9 mouse cellular contexts compared by ENCODE assay signal in the genomic region with DNA sequence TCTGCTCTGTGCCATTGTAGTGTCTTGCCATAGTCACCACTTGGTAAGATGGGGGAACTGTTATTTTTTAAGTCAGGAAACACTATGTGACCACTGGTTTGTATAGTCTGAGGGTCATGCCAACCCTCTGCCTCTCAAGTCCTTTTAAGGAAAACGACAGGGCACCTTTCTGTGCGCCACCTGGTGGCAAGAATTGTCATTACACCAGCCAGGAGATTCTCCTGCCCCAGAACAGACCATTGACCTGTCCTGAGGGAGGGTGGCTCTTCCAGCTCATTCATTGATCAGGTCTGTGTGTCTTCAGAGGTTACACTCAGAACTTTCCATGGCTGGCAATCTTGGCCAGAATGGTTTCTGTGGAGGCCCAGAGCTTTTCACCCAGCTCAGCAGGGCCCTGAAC.
DNase-seq lines count a peak whose midpoint lies in the region; ATAC-seq and TF ChIP-seq lines count a peak whose summit lies in the region.
"Had no signal": no experiment of that assay in that cellular context is flagged by ENCODE, and none has a peak within 500 bp of the region (broad histone marks: within the 10 kb centered on the region; RNA-seq: fewer than 3 reads in every experiment).

No protein-coding gene starts in this region.

- peaks cover 6% of the 10 kb centered on the region; the same call in 1 of the 2 replicates for H3K4me1 ChIP-seq in forebrain, embryonic 10.5 days
- H3K4me1 ChIP-seq in forebrain, embryonic 15.5 days = no peaks in the 10 kb centered on the region
- H3K4me1 ChIP-seq in midbrain, postnatal 0 days (ENCODE audit: insufficient read depth, low read length) = no peaks in the 10 kb centered on the region
- H3K4me1 ChIP-seq in thymus, adult 2 months (replicated peaks; ENCODE audit: control insufficient read depth, insufficient read depth, low read length) = no peaks in the 10 kb centered on the region
- H3K4me1 ChIP-seq: limb, embryonic 13.5 days had no signal

- ATAC-seq in forebrain, embryonic 15.5 days (replicated peaks) = no peak
- ATAC-seq in midbrain, postnatal 0 days (ENCODE audit: low FRiP score) = 0 out of 2 replicates have a peak, but pooled peaks have one; percentile 41

- H3K36me3 ChIP-seq in forebrain, embryonic 10.5 days (replicated peaks) = no peaks in the 10 kb centered on the region
- H3K36me3 ChIP-seq in forebrain, embryonic 15.5 days = no peaks in the 10 kb centered on the region
- no peaks in the 10 kb centered on the region for H3K36me3 ChIP-seq in midbrain, postnatal 0 days (ENCODE audit: insufficient read depth, low read length)
- H3K36me3 ChIP-seq in thymus, adult 2 months (ENCODE audit: control insufficient read depth, insufficient read depth, low read length) = no peaks in the 10 kb centered on the region
- H3K36me3 ChIP-seq: limb, embryonic 13.5 days had no signal

- peak; percentile 92 for TF ChIP-seq CTCF in left cerebral cortex, adult 2 months (IDR thresholded peaks at IDR 0.05)
- peak; percentile 85 for TF ChIP-seq CTCF in midbrain, postnatal 0 days (IDR thresholded peaks at IDR 0.05)
- TF ChIP-seq CTCF in thymus, adult 2 months (IDR thresholded peaks at IDR 0.05; ENCODE audit: borderline replicate concordance, control insufficient read depth, extremely low read depth, insufficient read depth, low read length, poor library complexity) = peak; percentile 48; the same call in 1 of the 2 replicates

- no peak overlapping the region for H3K4me2 ChIP-seq in forebrain, embryonic 15.5 days (replicated peaks)
- H3K4me2 ChIP-seq in midbrain, postnatal 0 days (ENCODE audit: low read depth, low read length, poor library complexity, severe bottlenecking) = no peak overlapping the region
- H3K4me2 ChIP-seq: limb, embryonic 13.5 days had no signal

- TF ChIP-seq POLR2A in thymus, adult 2 months (IDR thresholded peaks at IDR 0.05; ENCODE audit: control insufficient read depth, extremely low read depth, insufficient read depth, low read length, poor library complexity) = no peak

- H3K27ac ChIP-seq in forebrain, embryonic 10.5 days = no peak overlapping the region
- no peak overlapping the region for H3K27ac ChIP-seq in forebrain, embryonic 15.5 days (replicated peaks)
- H3K27ac ChIP-seq in left cerebral cortex, adult 2 months = no peak overlapping the region
- H3K27ac ChIP-seq in midbrain, postnatal 0 days (ENCODE audit: low read depth, low read length) = no peak overlapping the region
- no peak overlapping the region for H3K27ac ChIP-seq in thymus, adult 2 months (ENCODE audit: control insufficient read depth, insufficient read depth, low read length)
- H3K27ac ChIP-seq: limb, embryonic 13.5 days had no signal

- WGBS in forebrain, embryonic 10.5 days = 1% methylated on average over 2 of the region's 2 CpGs
- WGBS in forebrain, embryonic 15.5 days = 2% methylated on average over 2 of the region's 2 CpGs
- WGBS in midbrain, postnatal 0 days = 2% methylated on average over 2 of the region's 2 CpGs
- WGBS in thymus, adult 2 months = 0% methylated on average over 2 of the region's 2 CpGs

- peak; percentile 80 for DNase-seq in forebrain, embryonic 10.5 days (ENCODE audit: extremely low spot score, low spot score)
- peak; percentile 9 for DNase-seq in T-cell, adult 2 months (ENCODE audit: low spot score)
- peak; percentile 81 for DNase-seq in embryo, embryonic 10 days (ENCODE audit: low spot score)
- peak; percentile 55 to 76 for DNase-seq in heart, postnatal 36 days
- peak; percentile 42 to 66 for DNase-seq in left cerebral cortex, adult 2 months (ENCODE audit: extremely low spot score in 1 of 2, low spot score in 2 of 2)
- peak; percentile 50 for DNase-seq in midbrain, postnatal 0 days (ENCODE audit: low spot score)
- DNase-seq in thymus, adult 2 months = peak; percentile 71

- H3K9me3 ChIP-seq in forebrain, embryonic 10.5 days = no peaks in the 10 kb centered on the region
- no peaks in the 10 kb centered on the region for H3K9me3 ChIP-seq in forebrain, embryonic 15.5 days
- no peaks in the 10 kb centered on the region for H3K9me3 ChIP-seq in midbrain, postnatal 0 days (ENCODE audit: low read length)

- intact Hi-C loops in heart, postnatal 36 days (cut with DNase I) = loop anchor here (1.0 to 10.0 kb wide), 2 partner anchors 295 to 548 kb away; no protein-coding TSS in a partner anchor
- intact Hi-C loops in left cerebral cortex, adult 2 months (cut with DNase I) = loop anchor here (1.0 to 10.0 kb wide), 2 partner anchors 295 to 548 kb away; no protein-coding TSS in a partner anchor

- peaks cover 41% of the 10 kb centered on the region for H3K27me3 ChIP-seq in forebrain, embryonic 10.5 days (ENCODE audit: poor library complexity, severe bottlenecking)
- no peaks in the 10 kb centered on the region for H3K27me3 ChIP-seq in forebrain, embryonic 15.5 days
- no peaks in the 10 kb centered on the region for H3K27me3 ChIP-seq in midbrain, postnatal 0 days (ENCODE audit: insufficient read depth, low read length)
- H3K27me3 ChIP-seq in thymus, adult 2 months (ENCODE audit: control insufficient read depth, insufficient read depth, low read length) = no peaks in the 10 kb centered on the region

- H3K4me3 ChIP-seq in forebrain, embryonic 10.5 days = no peak overlapping the region
- H3K4me3 ChIP-seq in forebrain, embryonic 15.5 days = no peak overlapping the region
- no peak overlapping the region for H3K4me3 ChIP-seq in left cerebral cortex, adult 2 months
- H3K4me3 ChIP-seq in midbrain, postnatal 0 days (ENCODE audit: low read depth, low read length) = no peak overlapping the region
- no peak overlapping the region for H3K4me3 ChIP-seq in thymus, adult 2 months (ENCODE audit: control insufficient read depth, insufficient read depth, low read length)
- H3K4me3 ChIP-seq: limb, embryonic 13.5 days had no signal

- H3K9ac ChIP-seq in forebrain, embryonic 15.5 days (replicated peaks) = no peak overlapping the region
- no peak overlapping the region for H3K9ac ChIP-seq in midbrain, postnatal 0 days (replicated peaks; ENCODE audit: low read length, poor library complexity, severe bottlenecking)
- H3K9ac ChIP-seq: limb, embryonic 13.5 days had no signal

Comparison
In these comparisons a context has a peak if more than half of its experiments do, and no peak if none do; other contexts are left out.
1. DNase-seq: peak in every context shown above with its lines; median percentile 81 in embryo, embryonic 10 days; 80 in forebrain, embryonic 10.5 days; 71 in thymus, adult 2 months; 66 in heart, postnatal 36 days; 54 in left cerebral cortex, adult 2 months; 50 in midbrain, postnatal 0 days; 9 in T-cell, adult 2 months.